Mouse (Mus musculus): ENCODE results near the gene Ube2z.
"Not testable (repeated sequence)": the region's sequence is repeated elsewhere in the genome, so short reads cannot be mapped to it uniquely, and the experiment has no call there.

Ube2z gene

GRCm38 (mm10) chr11:96065215-96065911, at the start of gene Ube2z:
Gene Ube2z (minus strand): TSS chr11:96065388.
- DNase-seq (ENCODE audit: low spot score), result peak; percentile 97

- DNase-seq (ENCODE audit: low spot score), result no peak
Observed at GRCm38 (mm10) chr11:96114077-96114476, 48.9 kb upstream of the Ube2z start.

- DNase-seq (ENCODE audit: low spot score), result no peak
Observed at GRCm38 (mm10) chr11:96111751-96112150, 46.6 kb upstream of the Ube2z start, which contains the start of gene Calcoco2. Gene Calcoco2 (minus strand): TSS chr11:96111964.

- DNase-seq (ENCODE audit: low spot score), result not testable (repeated sequence)
Observed at GRCm38 (mm10) chr11:96110950-96111349, 45.8 kb upstream of the Ube2z start.

- no peak for DNase-seq (ENCODE audit: low spot score)
Observed at GRCm38 (mm10) chr11:96108376-96108775, 43.2 kb upstream of the Ube2z start.

GRCm38 (mm10) chr11:96093361-96093760, 28.2 kb upstream of the Ube2z start:
- DNase-seq (ENCODE audit: low spot score), result no peak

- DNase-seq (ENCODE audit: low spot score), result no peak
Observed at GRCm38 (mm10) chr11:96092674-96093291, 27.6 kb upstream of the Ube2z start.

- DNase-seq (ENCODE audit: low spot score), result no peak
Observed at GRCm38 (mm10) chr11:96091073-96091472, 25.9 kb upstream of the Ube2z start.

- DNase-seq (ENCODE audit: low spot score), result no peak
Observed at GRCm38 (mm10) chr11:96087981-96088380, 22.8 kb upstream of the Ube2z start.

- no peak for DNase-seq (ENCODE audit: low spot score)
Observed at GRCm38 (mm10) chr11:96082682-96083081, 17.5 kb upstream of the Ube2z start.

- peak; percentile 42 for DNase-seq (ENCODE audit: low spot score)
Observed at GRCm38 (mm10) chr11:96080736-96081135, 15.5 kb upstream of the Ube2z start.

GRCm38 (mm10) chr11:96076221-96077105, 11.3 kb upstream of the Ube2z start:
- no peak for DNase-seq (ENCODE audit: low spot score)

- DNase-seq (ENCODE audit: low spot score), result peak; percentile 100
Observed at GRCm38 (mm10) chr11:96075509-96076220, 10.5 kb upstream of the Ube2z start, which contains the start of gene Atp5g1. Gene Atp5g1 (minus strand): TSS chr11:96075670.

- DNase-seq (ENCODE audit: low spot score), result peak; percentile 45
Observed at GRCm38 (mm10) chr11:96075177-96075508, 10.0 kb upstream of the Ube2z start.

- DNase-seq (ENCODE audit: low spot score), result no peak
Observed at GRCm38 (mm10) chr11:96074351-96075176, 9.4 kb upstream of the Ube2z start.

GRCm38 (mm10) chr11:96073295-96073993, 8.3 kb upstream of the Ube2z start:
- no peak for DNase-seq (ENCODE audit: low spot score)

- no peak for DNase-seq (ENCODE audit: low spot score)
Observed at GRCm38 (mm10) chr11:96071013-96071412, 5.8 kb upstream of the Ube2z start.

GRCm38 (mm10) chr11:96070353-96070752, 5.2 kb upstream of the Ube2z start:
- no peak for DNase-seq (ENCODE audit: low spot score)

GRCm38 (mm10) chr11:96068231-96068630, 3.0 kb upstream of the Ube2z start:
- DNase-seq (ENCODE audit: low spot score), result no peak

GRCm38 (mm10) chr11:96064521-96065214, 520 bp downstream of the Ube2z start:
- peak; percentile 67 for DNase-seq (ENCODE audit: low spot score)
